Mouse (Mus musculus) hindbrain, embryonic 15.5 days (tissue): ENCODE results near the gene Hmga1. TPM values are rescaled to one million over a fixed set of nuclear protein-coding genes. Genes with fewer than 3 reads are reported as not detected.

Source experiments
- ATAC-seq: fragments of 200-750 bp; cut with Nextera tagmentation; 2 replicates; pipeline ENCODE4 v1.8.0; 2017; ENCODE audit warnings: low read depth, moderate number of reproducible peaks, moderate TSS enrichment; ENCODE audit not compliant: low FRiP score
- H3K27ac ChIP-seq: fragments of 300-500 bp; sonication (generic); replicated peaks from 2 replicates; pipeline ENCODE4 v1.5.1; 2015; ENCODE audit warnings: mild to moderate bottlenecking, inconsistent platforms
- H3K27me3 ChIP-seq: fragments of 300-500 bp; sonication (generic); 2 replicates; pipeline ENCODE4 v1.6.1; 2015; ENCODE audit warnings: control low read depth, inconsistent platforms
- H3K36me3 ChIP-seq: fragments of 300-500 bp; sonication (generic); 2 replicates; pipeline ENCODE4 v1.6.1; 2015; ENCODE audit warnings: control low read depth, inconsistent platforms
- H3K4me1 ChIP-seq: fragments of 300-500 bp; sonication (generic); replicated peaks from 2 replicates; pipeline ENCODE4 v1.6.1; 2015; ENCODE audit warnings: control low read depth, inconsistent platforms
- H3K4me2 ChIP-seq: fragments of 300-500 bp; sonication (generic); 2 replicates; pipeline ENCODE4 v1.6.1; 2015; ENCODE audit warnings: moderate library complexity, mild to moderate bottlenecking, inconsistent platforms
- H3K4me3 ChIP-seq: fragments of 300-500 bp; sonication (generic); 2 replicates; pipeline ENCODE4 v1.5.1; 2015; ENCODE audit warnings: mild to moderate bottlenecking, inconsistent platforms
- H3K9ac ChIP-seq: fragments of 300-500 bp; sonication (generic); 2 replicates; pipeline ENCODE4 v1.6.1; 2015; ENCODE audit warnings: inconsistent platforms
- H3K9me3 ChIP-seq: fragments of 300-500 bp; sonication (generic); 2 replicates; pipeline ENCODE4 v1.6.1; 2016; ENCODE audit warnings: control low read depth, inconsistent platforms
- WGBS: fragments of 180-500 bp; shearing (Covaris S2); methylation state at CpG from one replicate; pipeline ENCODE4 v1.1.7; 2015; 5-methylcytosine and 5-hydroxymethylcytosine counted together
- polyA plus RNA-seq: library from polyadenylated mRNA; unstranded; fragments of >200 nt; fragmentation: Nextera tagmentation; extraction: Ambion mirVana; gene quantifications from 2 replicates; pipeline ENCODE4 v1.2.1, GENCODE M21; 2015

Gene Hmga1
- polyA plus RNA-seq, 1 experiment from 2014 or later, result 149 TPM

- WGBS, result 14% methylated on average over 19 of the region's 20 CpGs
- no peaks in the 10 kb centered on the region for H3K36me3 ChIP-seq
- no peaks in the 10 kb centered on the region for H3K27me3 ChIP-seq
- H3K27ac ChIP-seq, result peak overlapping the region; percentile 70
- no peaks in the 10 kb centered on the region for H3K9me3 ChIP-seq
- ATAC-seq, result no peak; the same call in 1 of the 2 replicates
- H3K9ac ChIP-seq, result peak overlapping the region; percentile 60
- peaks cover 27% of the 10 kb centered on the region for H3K4me1 ChIP-seq
- peak overlapping the region; percentile 59 for H3K4me3 ChIP-seq
- H3K4me2 ChIP-seq, result peak overlapping the region; percentile 71
Measured at GRCm38 (mm10) chr17:27564391-27565162, 8.3 kb downstream of the Hmga1 start.

DNA sequence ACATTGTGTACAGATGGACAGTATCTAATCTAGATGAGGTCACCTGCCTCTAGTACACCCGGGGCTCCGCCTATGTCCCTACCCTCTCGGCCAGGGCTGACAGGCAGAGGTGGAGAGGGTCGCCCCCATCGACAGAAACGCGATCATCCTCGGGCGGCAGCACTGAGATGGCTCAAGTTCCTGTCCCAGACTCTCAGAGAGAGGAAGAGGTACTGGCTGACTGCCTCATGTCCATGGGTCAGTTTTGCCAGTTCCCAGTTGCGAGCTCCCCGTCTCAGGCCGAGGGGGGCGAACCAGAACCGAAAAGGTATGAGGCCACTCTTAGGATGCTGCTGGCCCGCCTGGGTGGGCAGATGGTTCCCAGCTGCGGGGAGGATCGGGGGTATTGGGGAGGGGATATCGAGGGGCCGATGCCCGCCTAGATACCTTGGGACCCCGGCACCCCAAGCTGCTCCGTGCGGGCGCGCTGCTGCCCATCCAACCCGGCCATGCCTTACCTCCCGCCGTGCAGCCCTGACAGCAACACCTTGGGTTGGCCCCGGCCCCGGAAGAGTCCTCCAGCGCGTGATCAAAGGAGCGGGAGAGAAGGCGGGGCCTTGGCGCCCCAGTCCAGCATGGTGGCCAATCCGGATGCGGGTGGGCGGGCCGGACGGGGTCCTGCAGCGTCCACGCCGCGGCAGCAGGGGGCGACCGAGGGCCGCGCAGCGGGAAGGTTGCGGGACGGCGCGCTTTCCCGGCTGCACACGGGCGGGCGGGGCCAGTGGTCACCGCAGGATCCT, 9.1 kb downstream of the Hmga1 start, which contains the start of gene AI413582:
TSS of gene AI413582 (minus strand) at position 594 of the 779 bp plus-strand sequence.
- Histone ChIP-seq H3K9ac (peak within 1 kb of the TSS; percentile 60), H3K9me3 (no peaks in the 10 kb centered on the region), H3K36me3 (no peaks in the 10 kb centered on the region), H3K27me3 (no peaks in the 10 kb centered on the region), H3K4me1 (peaks cover 27% of the 10 kb centered on the region), H3K4me2 (peak within 1 kb of the TSS; percentile 71), H3K27ac (peak within 1 kb of the TSS; percentile 72), H3K4me3 (peak within 1 kb of the TSS; percentile 59)
- 0% methylated on average over 57 of the region's 58 CpGs for WGBS
- ATAC-seq, result peak; percentile 94

- peak overlapping the region; percentile 72 for H3K27ac ChIP-seq
- no peaks in the 10 kb centered on the region for H3K27me3 ChIP-seq
- peak overlapping the region; percentile 71 for H3K4me2 ChIP-seq
- H3K36me3 ChIP-seq, result no peaks in the 10 kb centered on the region
- ATAC-seq, result no peak
- WGBS, result 0% methylated on average over 13 of the region's 13 CpGs
- H3K4me3 ChIP-seq, result peak overlapping the region; percentile 59
- peaks cover 27% of the 10 kb centered on the region for H3K4me1 ChIP-seq
- H3K9ac ChIP-seq, result peak overlapping the region; percentile 53
- no peaks in the 10 kb centered on the region for H3K9me3 ChIP-seq
Measured at GRCm38 (mm10) chr17:27565942-27566267, 9.6 kb downstream of the Hmga1 start.

GRCm38 (mm10) chr17:27568228-27568627, 11.9 kb downstream of the Hmga1 start:
- Histone ChIP-seq H3K9ac (no peak overlapping the region), H3K27ac (no peak overlapping the region), H3K4me3 (no peak overlapping the region), H3K9me3 (no peaks in the 10 kb centered on the region), H3K4me2 (no peak overlapping the region), H3K36me3 (no peaks in the 10 kb centered on the region), H3K27me3 (no peaks in the 10 kb centered on the region), H3K4me1 (peaks cover 27% of the 10 kb centered on the region)
- whole genome bisulfite sequencing, result 82% methylated on average over 5 of the region's 5 CpGs
- no peak for ATAC-seq

DNA sequence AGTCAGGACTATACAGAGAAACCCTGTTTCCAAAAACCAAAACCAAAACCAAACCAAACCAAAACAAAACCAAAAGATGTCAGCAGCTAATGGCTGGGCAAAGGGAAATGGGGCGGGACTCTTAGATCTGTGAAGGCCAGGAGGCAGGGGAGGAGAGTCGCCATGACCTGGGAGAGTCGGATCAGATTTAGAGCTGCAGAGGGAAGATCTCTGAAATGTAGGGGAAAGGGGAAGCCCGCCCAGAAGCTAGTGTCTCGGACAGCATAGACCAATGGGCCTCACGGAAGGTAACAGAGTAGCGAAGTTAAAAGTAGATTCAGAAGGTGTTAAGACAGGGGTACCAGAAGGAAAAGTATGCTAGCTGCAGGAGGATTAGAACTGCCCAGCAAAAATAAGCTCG, 15.0 kb downstream of the Hmga1 start:
- 81% methylated on average over 8 of the region's 8 CpGs for WGBS

GRCm38 (mm10) chr17:27573772-27574320, 17.5 kb downstream of the Hmga1 start:
- Histone ChIP-seq H3K4me3 (no peak overlapping the region), H3K4me1 (peaks cover 7% of the 10 kb centered on the region; the same call in 1 of the 2 replicates), H3K27ac (no peak overlapping the region), H3K9me3 (no peaks in the 10 kb centered on the region), H3K9ac (no peak overlapping the region), H3K4me2 (no peak overlapping the region), H3K27me3 (no peaks in the 10 kb centered on the region), H3K36me3 (peaks cover 20% of the 10 kb centered on the region)
- WGBS, result 85% methylated on average over 10 of the region's 10 CpGs
- no peak for ATAC-seq

More for the DNA sequence above, 15.0 kb downstream of the Hmga1 start:
- no peak overlapping the region for H3K4me2 ChIP-seq
- ATAC-seq, result no peak
- H3K27ac ChIP-seq, result no peak overlapping the region
- H3K9me3 ChIP-seq, result no peaks in the 10 kb centered on the region
- H3K4me1 ChIP-seq, result peaks cover 13% of the 10 kb centered on the region
- no peak overlapping the region for H3K4me3 ChIP-seq
- no peak overlapping the region for H3K9ac ChIP-seq
- peaks cover 7% of the 10 kb centered on the region; the same call in 1 of the 2 replicates for H3K36me3 ChIP-seq
- no peaks in the 10 kb centered on the region for H3K27me3 ChIP-seq

GRCm38 (mm10) chr17:27574470-27575115, 18.3 kb downstream of the Hmga1 start:
- H3K9ac ChIP-seq, result no peak overlapping the region
- WGBS, result 90% methylated on average over 15 of the region's 16 CpGs
- H3K36me3 ChIP-seq, result peaks cover 26% of the 10 kb centered on the region
- no peak for ATAC-seq
- no peak overlapping the region for H3K4me3 ChIP-seq
- H3K9me3 ChIP-seq, result no peaks in the 10 kb centered on the region
- peaks cover 10% of the 10 kb centered on the region; the same call in 1 of the 2 replicates for H3K4me1 ChIP-seq
- H3K27me3 ChIP-seq, result no peaks in the 10 kb centered on the region
- H3K4me2 ChIP-seq, result no peak overlapping the region
- peak overlapping the region; percentile 43 for H3K27ac ChIP-seq

GRCm38 (mm10) chr17:27575116-27575776, 18.9 kb downstream of the Hmga1 start:
- no peak overlapping the region for H3K4me2 ChIP-seq
- H3K9ac ChIP-seq, result no peak overlapping the region
- ATAC-seq, result no peak
- H3K4me3 ChIP-seq, result no peak overlapping the region
- peak overlapping the region; percentile 43; the same call in 1 of the 2 replicates for H3K27ac ChIP-seq
- 83% methylated on average over 10 of the region's 10 CpGs for WGBS
- H3K9me3 ChIP-seq, result no peaks in the 10 kb centered on the region
- H3K36me3 ChIP-seq, result peaks cover 32% of the 10 kb centered on the region
- H3K4me1 ChIP-seq, result peaks cover 11% of the 10 kb centered on the region; the same call in 1 of the 2 replicates
- no peaks in the 10 kb centered on the region for H3K27me3 ChIP-seq

DNA sequence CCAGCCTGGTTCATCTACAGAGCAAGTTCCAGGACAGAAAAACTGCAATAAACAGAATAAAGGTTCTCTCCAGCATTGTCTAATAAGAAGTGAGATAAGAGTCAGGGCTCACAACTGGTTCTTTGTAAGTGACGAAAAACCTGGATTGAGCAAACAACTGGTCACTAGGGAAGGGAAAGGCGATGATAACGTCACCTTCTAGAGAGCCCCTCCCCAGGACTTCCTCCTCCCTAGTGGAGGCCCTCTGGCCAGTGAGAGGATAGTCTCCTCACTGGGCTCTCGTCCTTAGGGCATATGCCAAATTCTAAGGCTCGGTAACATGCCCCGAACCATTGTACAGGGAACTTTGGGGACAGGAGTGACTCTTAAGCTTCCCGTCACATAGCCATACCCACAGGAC, 19.8 kb downstream of the Hmga1 start:
- ATAC-seq, result no peak
- WGBS, result 89% methylated on average over 7 of the region's 7 CpGs
- Histone ChIP-seq H3K4me3 (no peak overlapping the region), H3K36me3 (peaks cover 33% of the 10 kb centered on the region), H3K27me3 (no peaks in the 10 kb centered on the region), H3K27ac (no peak overlapping the region), H3K4me1 (peaks cover 11% of the 10 kb centered on the region; the same call in 1 of the 2 replicates), H3K4me2 (no peak overlapping the region), H3K9ac (no peak overlapping the region), H3K9me3 (no peaks in the 10 kb centered on the region)

GRCm38 (mm10) chr17:27577468-27577867, 21.2 kb downstream of the Hmga1 start:
- WGBS, result 58% methylated on average over 6 of the region's 6 CpGs
- Histone ChIP-seq H3K4me1 (peaks cover 11% of the 10 kb centered on the region; the same call in 1 of the 2 replicates), H3K9me3 (no peaks in the 10 kb centered on the region), H3K27ac (peak overlapping the region; percentile 65), H3K36me3 (peaks cover 39% of the 10 kb centered on the region), H3K27me3 (no peaks in the 10 kb centered on the region), H3K4me2 (no peak overlapping the region), H3K4me3 (no peak overlapping the region), H3K9ac (no peak overlapping the region)
- 0 out of 2 replicates have a peak, but pooled peaks have one; percentile 7 for ATAC-seq

DNA sequence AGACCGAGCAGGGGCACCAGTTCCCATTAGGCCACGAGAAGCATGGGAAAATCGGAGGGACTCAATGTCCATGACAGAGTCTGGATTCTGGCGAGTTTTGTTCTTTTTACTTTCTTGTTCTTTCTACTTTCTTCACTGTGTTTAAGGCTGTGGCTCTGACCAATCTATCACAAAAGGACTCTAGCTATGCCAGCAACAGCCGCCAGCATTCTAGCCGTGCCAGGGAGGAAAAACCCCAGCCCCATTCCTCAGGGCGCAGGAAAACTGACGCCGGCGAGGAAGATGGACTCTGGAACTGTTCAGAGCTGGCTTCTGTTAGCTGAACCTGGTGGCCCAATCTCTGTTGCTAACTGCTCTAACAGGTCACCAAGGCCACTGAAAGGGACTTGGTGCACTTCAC, 22.2 kb downstream of the Hmga1 start:
- H3K36me3 ChIP-seq, result peaks cover 47% of the 10 kb centered on the region
- H3K9me3 ChIP-seq, result no peaks in the 10 kb centered on the region
- H3K4me1 ChIP-seq, result peaks cover 11% of the 10 kb centered on the region; the same call in 1 of the 2 replicates
- 84% methylated on average over 10 of the region's 10 CpGs for WGBS
- peak overlapping the region; percentile 65 for H3K27ac ChIP-seq
- H3K27me3 ChIP-seq, result no peaks in the 10 kb centered on the region
- no peak for ATAC-seq
- no peak overlapping the region for H3K4me3 ChIP-seq
- no peak overlapping the region for H3K9ac ChIP-seq
- no peak overlapping the region for H3K4me2 ChIP-seq
